Mouse (Mus musculus): ENCODE measurements around the gene Cbll1. TPM values are rescaled to one million over a fixed set of nuclear protein-coding genes. Genes with fewer than 3 reads are reported as not detected.
"Not testable (repeated sequence)": the region's sequence is repeated elsewhere in the genome, so short reads cannot be mapped to it uniquely, and the experiment has no call there.

Cbll1 gene
- total and polyA plus RNA-seq, 2 experiments from 2014 or later: 17.4 to 19.5 TPM

GRCm38 (mm10) chr12:31501266-31501665 is 1.9 kb upstream of the Cbll1 start:
- H3K36me3 ChIP-seq (ENCODE audit: insufficient read depth, low read length): no peaks in the 10 kb centered on the region
- no peaks in the 10 kb centered on the region for H3K27me3 ChIP-seq (ENCODE audit: insufficient read depth, low read length)
- no peaks in the 10 kb centered on the region for H3K9me3 ChIP-seq (ENCODE audit: low read length)
- H3K27ac ChIP-seq (ENCODE audit: low read depth, low read length): no peak overlapping the region
- ATAC-seq (ENCODE audit: low FRiP score): no peak
- H3K4me1 ChIP-seq (ENCODE audit: insufficient read depth, low read length): 0 out of 2 replicates have a peak, but pooled peaks cover 3% of the 10 kb centered on the region
- DNase-seq (ENCODE audit: low spot score): no peak
- no peak overlapping the region for H3K4me3 ChIP-seq (ENCODE audit: low read depth, low read length)
- TF ChIP-seq CTCF (IDR thresholded peaks at IDR 0.05): no peak
- 76% methylated on average over 4 of the region's 4 CpGs for WGBS
- no peak overlapping the region for H3K9ac ChIP-seq (replicated peaks; ENCODE audit: low read length, poor library complexity, severe bottlenecking)
- H3K4me2 ChIP-seq (ENCODE audit: low read depth, low read length, poor library complexity, severe bottlenecking): no peak overlapping the region

DNA sequence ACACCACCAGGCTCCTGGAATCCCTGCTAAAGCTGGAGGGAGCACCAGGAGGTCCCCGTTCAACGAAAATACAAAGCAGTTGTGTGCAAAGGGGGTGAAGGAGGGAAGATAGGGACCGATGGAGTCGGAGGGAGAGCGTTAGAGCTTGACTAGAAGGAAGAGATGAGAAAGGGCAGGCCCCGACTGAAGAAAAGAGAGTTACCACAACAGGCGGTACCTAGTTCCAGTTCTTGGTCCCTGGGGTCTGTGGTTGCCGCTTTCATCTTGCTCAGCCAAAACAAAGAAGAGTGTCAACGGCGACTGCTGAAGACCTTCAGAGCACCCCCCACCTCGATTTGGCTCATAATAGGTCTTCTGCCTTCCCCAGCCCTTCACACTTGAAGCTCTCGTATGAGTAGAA is 780 bp upstream of the Cbll1 start:
- peak; percentile 49 for DNase-seq (ENCODE audit: low spot score)
- ATAC-seq (ENCODE audit: low FRiP score): no peak
- Histone ChIP-seq H3K4me1 (ENCODE audit: insufficient read depth, low read length) (0 out of 2 replicates have a peak, but pooled peaks cover 3% of the 10 kb centered on the region), H3K4me2 (ENCODE audit: low read depth, low read length, poor library complexity, severe bottlenecking) (peak overlapping the region; percentile 83), H3K36me3 (ENCODE audit: insufficient read depth, low read length) (no peaks in the 10 kb centered on the region), H3K9me3 (ENCODE audit: low read length) (no peaks in the 10 kb centered on the region), H3K27me3 (ENCODE audit: insufficient read depth, low read length) (no peaks in the 10 kb centered on the region), H3K9ac (replicated peaks; ENCODE audit: low read length, poor library complexity, severe bottlenecking) (peak overlapping the region; percentile 84), H3K4me3 (ENCODE audit: low read depth, low read length) (peak overlapping the region; percentile 95), H3K27ac (ENCODE audit: low read depth, low read length) (peak overlapping the region; percentile 93)
- TF ChIP-seq CTCF (IDR thresholded peaks at IDR 0.05): no peak
- WGBS: 1% methylated on average over 12 of the region's 12 CpGs

DNA sequence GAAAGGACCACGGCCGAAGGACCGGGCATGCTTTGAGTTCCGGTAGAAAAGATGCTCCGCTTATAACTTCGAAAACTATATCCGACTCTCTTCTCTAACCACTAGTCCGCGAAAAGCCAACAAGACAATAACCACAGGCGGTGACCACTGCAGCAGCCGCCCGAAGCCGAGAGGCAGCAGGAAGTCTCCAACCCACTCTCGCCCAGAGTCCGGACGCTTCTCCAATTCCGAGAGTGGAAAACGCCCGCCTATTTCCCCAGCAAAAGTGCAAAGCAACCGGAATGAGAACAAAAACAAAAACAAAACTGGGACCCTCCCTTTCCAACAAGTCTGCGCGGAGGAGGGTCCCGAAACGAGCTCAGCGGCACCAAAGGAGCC is 491 bp downstream of the Cbll1 start:
- Histone ChIP-seq H3K27ac (ENCODE audit: low read depth, low read length) (peak overlapping the region; percentile 93), H3K36me3 (ENCODE audit: insufficient read depth, low read length) (no peaks in the 10 kb centered on the region; the same call in 1 of the 2 replicates), H3K4me3 (ENCODE audit: low read depth, low read length) (peak overlapping the region; percentile 95), H3K9ac (replicated peaks; ENCODE audit: low read length, poor library complexity, severe bottlenecking) (peak overlapping the region; percentile 84), H3K4me1 (ENCODE audit: insufficient read depth, low read length) (0 out of 2 replicates have a peak, but pooled peaks cover 3% of the 10 kb centered on the region), H3K9me3 (ENCODE audit: low read length) (no peaks in the 10 kb centered on the region), H3K4me2 (ENCODE audit: low read depth, low read length, poor library complexity, severe bottlenecking) (peak overlapping the region; percentile 83), H3K27me3 (ENCODE audit: insufficient read depth, low read length) (no peaks in the 10 kb centered on the region)
- 2% methylated on average over 25 of the region's 25 CpGs for WGBS
- TF ChIP-seq CTCF (IDR thresholded peaks at IDR 0.05): no peak
- peak; percentile 26 for DNase-seq (ENCODE audit: low spot score)
- ATAC-seq (ENCODE audit: low FRiP score): peak; percentile 4; the same call in 1 of the 2 replicates

GRCm38 (mm10) chr12:31486431-31486830 is 13.0 kb downstream of the Cbll1 start:
- WGBS: 74% methylated on average over 6 of the region's 6 CpGs
- ATAC-seq (ENCODE audit: low FRiP score) (no peak), DNase-seq (ENCODE audit: low spot score) (peak; percentile 21)
- peaks cover 24% of the 10 kb centered on the region for H3K36me3 ChIP-seq (ENCODE audit: insufficient read depth, low read length)
- no peaks in the 10 kb centered on the region for H3K4me1 ChIP-seq (ENCODE audit: insufficient read depth, low read length)
- no peak overlapping the region for H3K4me2 ChIP-seq (ENCODE audit: low read depth, low read length, poor library complexity, severe bottlenecking)
- no peaks in the 10 kb centered on the region for H3K27me3 ChIP-seq (ENCODE audit: insufficient read depth, low read length)
- H3K9ac ChIP-seq (replicated peaks; ENCODE audit: low read length, poor library complexity, severe bottlenecking): no peak overlapping the region
- TF ChIP-seq CTCF (IDR thresholded peaks at IDR 0.05): no peak
- no peak overlapping the region for H3K4me3 ChIP-seq (ENCODE audit: low read depth, low read length)
- H3K9me3 ChIP-seq (ENCODE audit: low read length): no peaks in the 10 kb centered on the region
- H3K27ac ChIP-seq (ENCODE audit: low read depth, low read length): no peak overlapping the region

- not testable (repeated sequence) for H3K9ac ChIP-seq (replicated peaks; ENCODE audit: low read length, poor library complexity, severe bottlenecking); H3K27me3 ChIP-seq (ENCODE audit: insufficient read depth, low read length); ATAC-seq (ENCODE audit: low FRiP score); H3K4me1 ChIP-seq (ENCODE audit: insufficient read depth, low read length); H3K4me3 ChIP-seq (ENCODE audit: low read depth, low read length); H3K4me2 ChIP-seq (ENCODE audit: low read depth, low read length, poor library complexity, severe bottlenecking); DNase-seq (ENCODE audit: low spot score); H3K27ac ChIP-seq (ENCODE audit: low read depth, low read length); H3K9me3 ChIP-seq (ENCODE audit: low read length); H3K36me3 ChIP-seq (ENCODE audit: insufficient read depth, low read length)
- WGBS: 86% methylated on average over 4 of the region's 6 CpGs
These were observed 21.2 kb downstream of the Cbll1 start for GRCm38 (mm10) chr12:31478182-31478581.

- Histone ChIP-seq H3K4me3 (ENCODE audit: low read depth, low read length) (no peak overlapping the region), H3K27me3 (ENCODE audit: insufficient read depth, low read length) (no peaks in the 10 kb centered on the region), H3K9ac (replicated peaks; ENCODE audit: low read length, poor library complexity, severe bottlenecking) (no peak overlapping the region), H3K9me3 (ENCODE audit: low read length) (no peaks in the 10 kb centered on the region), H3K4me1 (ENCODE audit: insufficient read depth, low read length) (no peaks in the 10 kb centered on the region), H3K27ac (ENCODE audit: low read depth, low read length) (no peak overlapping the region), H3K36me3 (ENCODE audit: insufficient read depth, low read length) (no peaks in the 10 kb centered on the region), H3K4me2 (ENCODE audit: low read depth, low read length, poor library complexity, severe bottlenecking) (no peak overlapping the region)
- 92% methylated on average over 4 of the region's 4 CpGs for WGBS
- no peak for TF ChIP-seq CTCF (IDR thresholded peaks at IDR 0.05)
- DNase-seq (ENCODE audit: low spot score): no peak
- no peak for ATAC-seq (ENCODE audit: low FRiP score)
These were observed 36.8 kb downstream of the Cbll1 start for GRCm38 (mm10) chr12:31462615-31463014.

All from midbrain, postnatal 0 days (tissue).